Mouse (Mus musculus) cortical plate, adult 2 months (tissue): ENCODE measurements around the gene Egfl6.

Experiments
- CTCF ChIP-seq: fragments of 200-500 bp; IDR thresholded peaks from 2 replicates; pipeline ENCODE4 v1.5.1; 2011; ENCODE audit warnings: mild to moderate bottlenecking, control low read depth, low read length; ENCODE audit not compliant: insufficient read depth; ENCODE audit errors: extremely low read depth
- POLR2A ChIP-seq: fragments of 200-500 bp; IDR thresholded peaks from 2 replicates; pipeline ENCODE4 v1.6.1; 2011; ENCODE audit warnings: mild to moderate bottlenecking, low read length, control low read depth; ENCODE audit not compliant: insufficient read depth; ENCODE audit errors: extremely low read depth

DNA sequence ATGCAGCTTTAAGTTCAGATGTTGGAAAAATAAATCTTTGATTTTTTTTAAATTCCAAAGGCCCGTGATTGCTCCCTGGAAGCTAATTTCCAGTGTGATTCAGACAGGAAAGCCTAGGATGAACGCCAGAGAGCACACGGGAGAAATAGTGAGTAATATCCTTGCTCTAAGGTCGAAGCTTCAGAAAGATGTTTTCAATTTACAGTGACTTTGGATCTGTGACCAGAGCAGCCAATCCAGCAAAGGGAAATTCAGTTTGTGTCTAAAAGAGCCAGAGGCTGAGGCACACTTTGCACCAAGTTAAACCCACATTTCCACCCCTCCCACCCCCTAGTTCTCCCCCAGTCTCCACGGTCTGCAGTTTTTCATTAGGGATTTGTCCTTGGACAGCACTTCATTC, 20.6 kb downstream of the Egfl6 start:
- no peak for TF ChIP-seq CTCF
- no peak for TF ChIP-seq POLR2A
